Mouse (Mus musculus) midbrain, embryonic 15.5 days (tissue): ENCODE data around the gene Psd. TPM values are rescaled to one million over a fixed set of nuclear protein-coding genes. Genes with fewer than 3 reads are reported as not detected.

Experiments
- ATAC-seq: fragments of 200-750 bp; cut with Nextera tagmentation; replicated peaks from 2 replicates; pipeline ENCODE4 v1.8.0; 2017; ENCODE audit warnings: moderate TSS enrichment
- H3K27ac ChIP-seq: fragments of 300-500 bp; sonication (generic); 2 replicates; pipeline ENCODE4 v1.5.1; 2015; ENCODE audit warnings: mild to moderate bottlenecking, inconsistent platforms
- H3K27me3 ChIP-seq: fragments of 300-500 bp; sonication (generic); replicated peaks from 2 replicates; pipeline ENCODE4 v1.6.1; 2015; ENCODE audit warnings: inconsistent platforms
- H3K36me3 ChIP-seq: fragments of 300-500 bp; sonication (generic); replicated peaks from 2 replicates; pipeline ENCODE4 v1.6.1; 2015; ENCODE audit warnings: inconsistent platforms
- H3K4me1 ChIP-seq: fragments of 300-500 bp; sonication (generic); 2 replicates; pipeline ENCODE4 v1.6.1; 2015; ENCODE audit warnings: inconsistent platforms
- H3K4me2 ChIP-seq: fragments of 300-500 bp; sonication (generic); 2 replicates; pipeline ENCODE4 v1.6.1; 2015; ENCODE audit warnings: inconsistent platforms, mild to moderate bottlenecking, moderate library complexity
- H3K4me3 ChIP-seq: fragments of 300-500 bp; sonication (generic); 2 replicates; pipeline ENCODE4 v1.5.1; 2015; ENCODE audit warnings: mild to moderate bottlenecking, inconsistent platforms
- H3K9ac ChIP-seq: fragments of 300-500 bp; sonication (generic); 2 replicates; pipeline ENCODE4 v1.6.1; 2015; ENCODE audit warnings: mild to moderate bottlenecking, inconsistent platforms
- H3K9me3 ChIP-seq: fragments of 300-500 bp; sonication (generic); 2 replicates; pipeline ENCODE4 v1.6.1; 2016; ENCODE audit warnings: inconsistent platforms
- WGBS: fragments of 180-500 bp; shearing (Covaris S2); methylation state at CpG from one replicate; pipeline ENCODE4 v1.1.7; 2015; ENCODE audit warnings: mixed read lengths; 5-methylcytosine and 5-hydroxymethylcytosine counted together
- polyA plus RNA-seq: library from polyadenylated mRNA; unstranded; fragments of >200 nt; fragmentation: Nextera tagmentation; extraction: Ambion mirVana; gene quantifications from 2 replicates; pipeline ENCODE4 v1.2.1, GENCODE M21; 2015

Psd gene
- 146 and 148 TPM in 2 replicates for polyA plus RNA-seq

GRCm38 (mm10) chr19:46326756-46327305 lies at the start of gene Psd:
Psd (minus strand) TSS chr19:46327156.
- peak within 1 kb of the TSS; percentile 62 for H3K9ac ChIP-seq
- H3K4me1 ChIP-seq: peaks cover 72% of the 10 kb centered on the region
- WGBS: 0% methylated on average over 35 of the region's 35 CpGs
- peaks cover 12% of the 10 kb centered on the region; the same call in 1 of the 2 replicates for H3K36me3 ChIP-seq
- H3K27ac ChIP-seq: peak within 1 kb of the TSS; percentile 97
- H3K4me2 ChIP-seq: peak within 1 kb of the TSS; percentile 93
- no peaks in the 10 kb centered on the region for H3K9me3 ChIP-seq
- ATAC-seq: peak; percentile 5; the same call in 1 of the 2 replicates
- H3K27me3 ChIP-seq: no peaks in the 10 kb centered on the region
- peak within 1 kb of the TSS; percentile 60 for H3K4me3 ChIP-seq

- WGBS: 73% methylated on average over 4 of the region's 4 CpGs
- Histone ChIP-seq H3K36me3 (peaks cover 42% of the 10 kb centered on the region), H3K27me3 (no peaks in the 10 kb centered on the region), H3K4me3 (no peak overlapping the region), H3K9ac (no peak overlapping the region), H3K4me2 (no peak overlapping the region), H3K9me3 (no peaks in the 10 kb centered on the region), H3K27ac (no peak overlapping the region), H3K4me1 (no peaks in the 10 kb centered on the region)
- no peak for ATAC-seq
Measured at GRCm38 (mm10) chr19:46375891-46376290, 48.9 kb upstream of the Psd start.

GRCm38 (mm10) chr19:46375489-46375888 lies 48.5 kb upstream of the Psd start:
- Histone ChIP-seq H3K9ac (no peak overlapping the region), H3K4me1 (no peaks in the 10 kb centered on the region), H3K27me3 (no peaks in the 10 kb centered on the region), H3K27ac (0 out of 2 replicates have a peak overlapping the region, but pooled peaks have one; percentile 45), H3K9me3 (no peaks in the 10 kb centered on the region), H3K36me3 (peaks cover 40% of the 10 kb centered on the region), H3K4me3 (no peak overlapping the region), H3K4me2 (no peak overlapping the region)
- no peak for ATAC-seq
- WGBS: 57% methylated on average over 5 of the region's 5 CpGs

- Histone ChIP-seq H3K9me3 (no peaks in the 10 kb centered on the region), H3K27ac (no peak overlapping the region), H3K4me1 (no peaks in the 10 kb centered on the region), H3K9ac (no peak overlapping the region), H3K27me3 (no peaks in the 10 kb centered on the region), H3K36me3 (peaks cover 31% of the 10 kb centered on the region), H3K4me3 (no peak overlapping the region), H3K4me2 (no peak overlapping the region)
- ATAC-seq: peak; percentile 51
- WGBS: 45% methylated on average over 21 of the region's 21 CpGs
Measured at GRCm38 (mm10) chr19:46374477-46375088, 47.6 kb upstream of the Psd start.

- no peak overlapping the region for H3K4me2 ChIP-seq
- WGBS: 29% methylated on average over 4 of the region's 4 CpGs
- no peak overlapping the region for H3K27ac ChIP-seq
- H3K4me3 ChIP-seq: no peak overlapping the region
- H3K4me1 ChIP-seq: no peaks in the 10 kb centered on the region
- no peaks in the 10 kb centered on the region for H3K9me3 ChIP-seq
- H3K9ac ChIP-seq: no peak overlapping the region
- H3K36me3 ChIP-seq: no peaks in the 10 kb centered on the region
- no peak for ATAC-seq
- no peaks in the 10 kb centered on the region for H3K27me3 ChIP-seq
Measured at GRCm38 (mm10) chr19:46369204-46369603, 42.2 kb upstream of the Psd start.

- no peaks in the 10 kb centered on the region for H3K36me3 ChIP-seq
- no peaks in the 10 kb centered on the region for H3K4me1 ChIP-seq
- no peaks in the 10 kb centered on the region for H3K9me3 ChIP-seq
- 90% methylated on average over 23 of the region's 23 CpGs for WGBS
- H3K27ac ChIP-seq: no peak overlapping the region
- ATAC-seq: no peak
- no peak overlapping the region for H3K4me3 ChIP-seq
- no peak overlapping the region for H3K4me2 ChIP-seq
- no peak overlapping the region for H3K9ac ChIP-seq
- no peaks in the 10 kb centered on the region for H3K27me3 ChIP-seq
Measured at GRCm38 (mm10) chr19:46367798-46368590, 41.0 kb upstream of the Psd start.

- no peak overlapping the region for H3K4me3 ChIP-seq
- no peaks in the 10 kb centered on the region for H3K9me3 ChIP-seq
- H3K4me1 ChIP-seq: no peaks in the 10 kb centered on the region
- H3K27ac ChIP-seq: no peak overlapping the region
- no peak overlapping the region for H3K4me2 ChIP-seq
- H3K9ac ChIP-seq: no peak overlapping the region
- peaks cover 2% of the 10 kb centered on the region for H3K27me3 ChIP-seq
- H3K36me3 ChIP-seq: no peaks in the 10 kb centered on the region
- ATAC-seq: no peak
- 89% methylated on average over 11 of the region's 11 CpGs for WGBS
Measured at GRCm38 (mm10) chr19:46363294-46364009, 36.5 kb upstream of the Psd start.

GRCm38 (mm10) chr19:46362104-46362503 lies 35.1 kb upstream of the Psd start:
- Histone ChIP-seq H3K4me1 (peaks cover 8% of the 10 kb centered on the region), H3K4me3 (no peak overlapping the region), H3K36me3 (no peaks in the 10 kb centered on the region), H3K27me3 (peaks cover 5% of the 10 kb centered on the region), H3K27ac (no peak overlapping the region), H3K9ac (no peak overlapping the region), H3K9me3 (no peaks in the 10 kb centered on the region), H3K4me2 (no peak overlapping the region)
- 84% methylated on average over 8 of the region's 8 CpGs for WGBS
- no peak for ATAC-seq

GRCm38 (mm10) chr19:46358381-46358780 lies 31.4 kb upstream of the Psd start:
- H3K9ac ChIP-seq: no peak overlapping the region
- H3K36me3 ChIP-seq: no peaks in the 10 kb centered on the region
- peaks cover 5% of the 10 kb centered on the region for H3K27me3 ChIP-seq
- H3K9me3 ChIP-seq: no peaks in the 10 kb centered on the region
- 67% methylated on average over 4 of the region's 4 CpGs for WGBS
- H3K4me2 ChIP-seq: no peak overlapping the region
- ATAC-seq: no peak
- H3K4me3 ChIP-seq: no peak overlapping the region
- no peak overlapping the region for H3K27ac ChIP-seq
- H3K4me1 ChIP-seq: peaks cover 15% of the 10 kb centered on the region

GRCm38 (mm10) chr19:46357344-46358280 lies 30.7 kb upstream of the Psd start:
- ATAC-seq: no peak
- peaks cover 5% of the 10 kb centered on the region for H3K27me3 ChIP-seq
- H3K4me1 ChIP-seq: peaks cover 15% of the 10 kb centered on the region
- no peaks in the 10 kb centered on the region for H3K36me3 ChIP-seq
- peak overlapping the region; percentile 73 for H3K4me2 ChIP-seq
- peak overlapping the region; percentile 48 for H3K4me3 ChIP-seq
- no peaks in the 10 kb centered on the region for H3K9me3 ChIP-seq
- no peak overlapping the region for H3K27ac ChIP-seq
- H3K9ac ChIP-seq: peak overlapping the region; percentile 58
- WGBS: 20% methylated on average over 25 of the region's 25 CpGs

- Histone ChIP-seq H3K4me3 (peak overlapping the region; percentile 48), H3K9me3 (no peaks in the 10 kb centered on the region), H3K4me1 (peaks cover 15% of the 10 kb centered on the region), H3K4me2 (peak overlapping the region; percentile 73), H3K27ac (peak overlapping the region; percentile 49), H3K9ac (peak overlapping the region; percentile 58), H3K36me3 (no peaks in the 10 kb centered on the region), H3K27me3 (peaks cover 5% of the 10 kb centered on the region)
- ATAC-seq: peak; percentile 94
- under 1% methylated on average over 29 of the region's 29 CpGs for WGBS
Measured at GRCm38 (mm10) chr19:46356701-46357138, 29.8 kb upstream of the Psd start.
